Mouse (Mus musculus): ENCODE measurements around the gene Cdrt4. TPM values are rescaled to one million over a fixed set of nuclear protein-coding genes. Genes with fewer than 3 reads are reported as not detected.

Cdrt4 gene
- polyA plus RNA-seq, 1 experiment = 374 TPM

DNA sequence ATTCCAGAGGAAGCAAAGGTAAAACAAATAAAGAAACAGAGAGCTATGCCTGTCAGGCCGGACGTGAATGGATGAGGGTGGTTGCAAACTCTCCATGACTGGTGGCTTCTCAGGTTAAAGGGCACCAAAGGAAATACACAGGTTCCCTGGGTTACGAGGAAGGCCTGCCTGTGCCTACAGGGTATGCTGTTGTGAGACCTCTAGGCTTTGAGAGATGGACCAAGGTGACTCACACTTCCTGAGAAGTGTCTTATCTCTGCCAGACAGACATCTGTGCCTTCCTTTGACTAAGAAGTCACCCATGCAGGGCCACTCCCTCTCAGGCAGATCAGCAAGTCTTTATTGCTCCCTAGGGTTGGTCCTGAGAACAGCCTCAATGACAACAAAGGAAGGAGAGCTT, 21.2 kb upstream of the Cdrt4 start:
- Histone ChIP-seq H3K36me3 (ENCODE audit: control insufficient read depth, insufficient read depth, low read length) (no peaks in the 10 kb centered on the region), H3K27me3 (ENCODE audit: control insufficient read depth, insufficient read depth, low read length) (no peaks in the 10 kb centered on the region), H3K27ac (ENCODE audit: control insufficient read depth, insufficient read depth, low read depth, low read length) (no peak overlapping the region), H3K4me1 (ENCODE audit: control insufficient read depth, insufficient read depth, low read length) (no peaks in the 10 kb centered on the region), H3K4me3 (ENCODE audit: control insufficient read depth, low read depth, low read length) (no peak overlapping the region)
- TF ChIP-seq CTCF (IDR thresholded peaks at IDR 0.05; ENCODE audit: control insufficient read depth, insufficient read depth, insufficient replicate concordance, low read depth, low read length) (no peak), POLR2A (IDR thresholded peaks at IDR 0.05; ENCODE audit: control insufficient read depth, low read depth, low read length) (no peak)

DNA sequence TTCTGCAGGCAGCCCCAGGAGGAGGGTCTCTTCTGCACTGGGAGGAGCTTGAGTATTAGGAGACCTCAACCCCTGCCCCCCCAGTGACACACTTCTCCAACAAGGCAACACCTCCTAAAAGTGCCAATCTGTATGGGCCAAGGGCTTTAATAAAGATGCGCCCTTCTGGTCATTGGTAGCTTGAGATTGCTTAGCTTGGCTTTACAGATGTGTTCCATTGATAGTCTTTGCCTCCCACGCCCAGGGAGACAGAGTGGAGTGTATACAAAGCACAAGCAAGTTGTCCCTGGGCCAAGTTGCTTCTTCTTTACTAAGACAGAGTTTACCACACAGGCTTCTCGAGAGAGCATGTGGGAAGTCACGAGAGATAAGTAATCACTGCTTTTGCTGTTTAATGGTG, 20.4 kb upstream of the Cdrt4 start:
- no peak overlapping the region for H3K4me3 ChIP-seq (ENCODE audit: control insufficient read depth, low read depth, low read length)
- no peak overlapping the region for H3K27ac ChIP-seq (ENCODE audit: control insufficient read depth, insufficient read depth, low read depth, low read length)
- no peaks in the 10 kb centered on the region for H3K4me1 ChIP-seq (ENCODE audit: control insufficient read depth, insufficient read depth, low read length)
- TF ChIP-seq CTCF (IDR thresholded peaks at IDR 0.05; ENCODE audit: control insufficient read depth, insufficient read depth, insufficient replicate concordance, low read depth, low read length) = no peak
- TF ChIP-seq POLR2A (IDR thresholded peaks at IDR 0.05; ENCODE audit: control insufficient read depth, low read depth, low read length) = no peak
- H3K36me3 ChIP-seq (ENCODE audit: control insufficient read depth, insufficient read depth, low read length) = no peaks in the 10 kb centered on the region
- no peaks in the 10 kb centered on the region for H3K27me3 ChIP-seq (ENCODE audit: control insufficient read depth, insufficient read depth, low read length)

DNA sequence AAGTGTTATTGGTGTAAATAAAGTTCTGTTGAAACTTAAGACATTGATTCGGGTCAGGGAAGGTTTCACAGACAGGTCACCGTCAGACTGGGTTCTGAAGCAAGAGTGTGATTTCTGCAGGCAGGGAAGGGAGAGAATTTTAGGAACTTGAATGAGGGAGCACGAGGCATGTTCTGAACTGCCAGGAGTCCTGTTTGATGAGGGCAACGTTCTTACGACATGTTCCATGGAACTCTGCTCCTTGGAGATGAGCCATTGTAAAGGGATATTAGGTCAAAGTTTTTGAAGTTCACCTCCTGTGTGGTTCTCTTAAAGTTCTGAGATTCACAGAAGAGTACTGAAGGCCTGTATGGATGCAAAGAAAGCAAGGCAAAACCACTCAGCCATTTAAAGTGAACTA, 19.9 kb upstream of the Cdrt4 start:
- Histone ChIP-seq H3K27ac (ENCODE audit: control insufficient read depth, insufficient read depth, low read depth, low read length) (no peak overlapping the region), H3K4me1 (ENCODE audit: control insufficient read depth, insufficient read depth, low read length) (no peaks in the 10 kb centered on the region), H3K4me3 (ENCODE audit: control insufficient read depth, low read depth, low read length) (no peak overlapping the region), H3K27me3 (ENCODE audit: control insufficient read depth, insufficient read depth, low read length) (no peaks in the 10 kb centered on the region), H3K36me3 (ENCODE audit: control insufficient read depth, insufficient read depth, low read length) (no peaks in the 10 kb centered on the region)
- no peak for TF ChIP-seq POLR2A (IDR thresholded peaks at IDR 0.05; ENCODE audit: control insufficient read depth, low read depth, low read length)
- TF ChIP-seq CTCF (IDR thresholded peaks at IDR 0.05; ENCODE audit: control insufficient read depth, insufficient read depth, insufficient replicate concordance, low read depth, low read length) = no peak

DNA sequence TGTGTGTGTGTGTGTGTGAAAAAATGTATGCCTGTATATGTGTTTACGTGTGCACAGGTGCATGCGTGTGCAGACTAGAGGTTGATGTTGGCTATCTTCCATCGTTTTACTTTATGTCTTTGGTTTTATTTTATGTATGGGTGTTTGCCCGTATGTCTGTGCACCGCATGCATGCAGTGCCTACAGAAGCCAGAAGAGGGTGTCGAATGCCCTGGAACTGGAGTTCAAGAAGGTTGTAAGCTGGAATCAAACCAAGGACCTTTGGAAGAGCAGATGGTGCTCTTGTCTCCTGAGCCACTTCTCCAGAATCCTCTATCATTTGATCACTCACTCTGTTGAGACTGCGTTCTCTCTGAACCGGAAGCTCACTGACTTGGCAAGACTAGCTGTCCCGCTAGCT, 17.9 kb upstream of the Cdrt4 start:
- TF ChIP-seq POLR2A (IDR thresholded peaks at IDR 0.05; ENCODE audit: control insufficient read depth, low read depth, low read length) (no peak), CTCF (IDR thresholded peaks at IDR 0.05; ENCODE audit: control insufficient read depth, insufficient read depth, insufficient replicate concordance, low read depth, low read length) (no peak)
- Histone ChIP-seq H3K4me3 (ENCODE audit: control insufficient read depth, low read depth, low read length) (no peak overlapping the region), H3K27me3 (ENCODE audit: control insufficient read depth, insufficient read depth, low read length) (no peaks in the 10 kb centered on the region), H3K27ac (ENCODE audit: control insufficient read depth, insufficient read depth, low read depth, low read length) (no peak overlapping the region), H3K4me1 (ENCODE audit: control insufficient read depth, insufficient read depth, low read length) (no peaks in the 10 kb centered on the region), H3K36me3 (ENCODE audit: control insufficient read depth, insufficient read depth, low read length) (no peaks in the 10 kb centered on the region)

DNA sequence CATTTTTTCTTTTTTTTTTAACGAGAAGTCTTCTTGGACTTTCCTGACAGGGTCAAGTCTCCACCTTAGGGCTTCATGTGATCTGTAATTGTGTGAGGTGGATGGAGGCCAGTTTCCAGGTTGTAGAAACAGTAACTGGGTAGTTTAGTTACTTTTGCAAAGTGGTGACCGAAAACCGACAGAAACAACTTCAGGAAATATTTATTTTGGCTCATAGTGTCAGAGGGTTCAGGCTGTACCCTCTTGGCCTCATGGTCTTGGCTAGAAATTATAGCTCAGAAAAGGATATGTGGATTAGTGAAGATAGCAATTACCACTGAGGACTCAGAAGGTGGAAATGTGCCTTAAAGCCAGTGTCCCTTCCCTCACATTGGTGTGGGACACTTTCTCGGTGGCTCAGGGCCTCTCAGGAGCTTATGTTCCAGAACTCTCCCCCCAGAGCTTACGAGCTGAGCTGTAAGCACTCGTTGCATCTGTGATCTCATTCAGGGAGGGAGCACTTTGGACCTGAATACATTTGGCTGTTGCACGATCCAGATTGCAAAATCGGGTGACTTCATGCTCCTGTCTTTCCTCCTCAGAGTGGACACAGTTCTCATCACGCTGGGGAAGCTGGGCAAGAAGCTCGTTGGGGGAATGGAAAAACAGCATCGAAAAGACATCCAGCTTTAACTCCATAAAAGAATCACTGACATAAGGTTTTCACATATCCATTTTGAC, 16.0 kb upstream of the Cdrt4 start:
- Histone ChIP-seq H3K27me3 (ENCODE audit: control insufficient read depth, insufficient read depth, low read length) (no peaks in the 10 kb centered on the region), H3K4me3 (ENCODE audit: control insufficient read depth, low read depth, low read length) (no peak overlapping the region), H3K36me3 (ENCODE audit: control insufficient read depth, insufficient read depth, low read length) (no peaks in the 10 kb centered on the region), H3K4me1 (ENCODE audit: control insufficient read depth, insufficient read depth, low read length) (no peaks in the 10 kb centered on the region), H3K27ac (ENCODE audit: control insufficient read depth, insufficient read depth, low read depth, low read length) (no peak overlapping the region)
- TF ChIP-seq POLR2A (IDR thresholded peaks at IDR 0.05; ENCODE audit: control insufficient read depth, low read depth, low read length) (no peak), CTCF (IDR thresholded peaks at IDR 0.05; ENCODE audit: control insufficient read depth, insufficient read depth, insufficient replicate concordance, low read depth, low read length) (no peak)

DNA sequence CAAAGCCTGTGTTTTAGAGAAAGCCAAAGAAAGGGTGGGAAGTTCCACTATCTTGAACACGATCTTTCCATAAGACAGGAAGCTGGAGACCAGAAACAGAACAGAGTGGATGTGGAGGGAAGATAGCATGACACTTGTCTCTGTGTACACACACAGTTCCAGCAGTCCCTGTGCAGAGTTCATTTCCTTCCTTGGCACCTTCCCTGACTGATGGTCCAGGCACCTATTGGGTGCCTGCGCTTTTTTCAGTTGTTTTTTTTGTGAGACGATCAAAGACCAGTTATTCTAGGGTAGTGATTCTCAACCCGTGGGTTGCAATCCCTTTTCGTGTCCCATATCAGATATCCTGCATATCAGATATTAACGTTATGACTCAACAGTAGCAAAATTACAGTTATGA, 13.0 kb upstream of the Cdrt4 start:
- no peak overlapping the region for H3K27ac ChIP-seq (ENCODE audit: control insufficient read depth, insufficient read depth, low read depth, low read length)
- no peaks in the 10 kb centered on the region for H3K36me3 ChIP-seq (ENCODE audit: control insufficient read depth, insufficient read depth, low read length)
- no peaks in the 10 kb centered on the region for H3K4me1 ChIP-seq (ENCODE audit: control insufficient read depth, insufficient read depth, low read length)
- H3K27me3 ChIP-seq (ENCODE audit: control insufficient read depth, insufficient read depth, low read length) = no peaks in the 10 kb centered on the region
- TF ChIP-seq CTCF (IDR thresholded peaks at IDR 0.05; ENCODE audit: control insufficient read depth, insufficient read depth, insufficient replicate concordance, low read depth, low read length) = no peak
- TF ChIP-seq POLR2A (IDR thresholded peaks at IDR 0.05; ENCODE audit: control insufficient read depth, low read depth, low read length) = no peak
- no peak overlapping the region for H3K4me3 ChIP-seq (ENCODE audit: control insufficient read depth, low read depth, low read length)

DNA sequence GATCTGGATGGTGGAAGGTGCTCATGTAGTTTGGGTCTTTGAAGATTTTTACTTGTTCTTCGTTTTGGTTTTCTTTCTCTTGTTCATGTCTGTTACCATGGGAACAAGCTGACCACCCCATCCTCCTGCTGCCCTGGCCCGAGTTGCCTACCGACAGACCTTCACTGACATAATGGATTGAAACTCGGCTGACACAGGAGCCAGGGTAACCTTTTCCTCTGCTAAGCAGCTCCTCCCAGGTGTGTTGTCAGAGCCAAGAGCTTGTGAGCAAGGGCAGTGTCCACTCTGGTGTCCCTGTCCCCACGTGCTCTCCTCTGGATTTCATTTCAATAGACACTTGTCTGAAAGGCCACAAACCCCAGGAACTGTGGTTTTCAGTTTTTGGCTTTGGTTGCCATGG, 12.1 kb upstream of the Cdrt4 start:
- Histone ChIP-seq H3K27ac (ENCODE audit: control insufficient read depth, insufficient read depth, low read depth, low read length) (no peak overlapping the region), H3K4me1 (ENCODE audit: control insufficient read depth, insufficient read depth, low read length) (no peaks in the 10 kb centered on the region), H3K27me3 (ENCODE audit: control insufficient read depth, insufficient read depth, low read length) (no peaks in the 10 kb centered on the region), H3K4me3 (ENCODE audit: control insufficient read depth, low read depth, low read length) (no peak overlapping the region), H3K36me3 (ENCODE audit: control insufficient read depth, insufficient read depth, low read length) (no peaks in the 10 kb centered on the region)
- TF ChIP-seq CTCF (IDR thresholded peaks at IDR 0.05; ENCODE audit: control insufficient read depth, insufficient read depth, insufficient replicate concordance, low read depth, low read length) = no peak
- TF ChIP-seq POLR2A (IDR thresholded peaks at IDR 0.05; ENCODE audit: control insufficient read depth, low read depth, low read length) = no peak

Data from testis, adult 2 months (tissue).